Comparison of ENCODE assay signal across 7 mouse cellular contexts in the genomic region with DNA sequence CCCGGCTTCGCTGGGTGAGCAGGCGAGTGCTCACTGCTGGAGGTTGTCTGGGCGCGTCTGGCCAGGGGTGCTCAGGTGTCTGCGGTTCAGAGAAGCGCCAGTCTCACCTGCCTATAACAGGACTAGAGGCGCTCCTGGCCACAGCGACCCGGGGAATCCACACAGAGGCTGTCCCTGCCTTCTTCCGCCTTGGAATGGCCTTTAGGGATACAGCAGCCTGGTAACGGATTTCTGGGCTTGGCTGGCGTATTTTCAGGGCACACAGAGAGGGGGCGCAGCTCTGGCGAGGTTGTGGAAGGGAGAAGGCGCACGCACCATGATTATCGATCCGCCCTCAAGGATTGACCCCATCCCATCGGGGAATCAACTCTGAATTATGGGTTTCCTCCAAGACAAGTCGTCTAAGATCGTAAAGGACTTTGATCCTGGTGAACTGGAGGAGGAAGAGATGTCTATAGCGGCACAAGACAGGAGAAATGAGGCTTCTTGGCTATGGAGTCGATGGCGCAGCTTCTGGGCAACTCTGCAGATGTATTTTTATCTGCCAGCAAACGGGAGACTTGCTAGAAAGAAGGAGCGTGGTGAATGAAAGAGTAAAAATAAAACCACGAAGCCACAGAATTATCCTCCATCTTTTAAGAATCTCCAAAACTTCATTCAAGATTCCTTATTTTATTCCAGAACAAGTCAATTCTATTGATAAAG. TPM values are rescaled to one million over a fixed set of nuclear protein-coding genes. Genes with fewer than 3 reads are reported as not detected.
DNase-seq lines count a peak whose midpoint lies in the region; ATAC-seq and TF ChIP-seq lines count a peak whose summit lies in the region.

No protein-coding gene starts in this region.

- peaks cover 75% of the 10 kb centered on the region for H3K27me3 ChIP-seq in embryonic facial prominence, embryonic 10.5 days (replicated peaks; ENCODE audit: low read depth, poor library complexity, severe bottlenecking)
- peaks cover 74% of the 10 kb centered on the region for H3K27me3 ChIP-seq in intestine, embryonic 14.5 days (replicated peaks; ENCODE audit: control insufficient read depth, insufficient read depth, low read length)
- H3K27me3 ChIP-seq in lung, postnatal 0 days (replicated peaks; ENCODE audit: insufficient read depth, low read length), result peaks cover 27% of the 10 kb centered on the region
- H3K27me3 ChIP-seq in stomach, embryonic 14.5 days (ENCODE audit: control insufficient read depth, insufficient read depth, low read length), result peaks cover 28% of the 10 kb centered on the region

- peak overlapping the region; percentile 73 for H3K27ac ChIP-seq in left cerebral cortex, adult 2 months
- H3K27ac ChIP-seq in embryonic facial prominence, embryonic 10.5 days (replicated peaks), result no peak overlapping the region
- no peak overlapping the region for H3K27ac ChIP-seq in intestine, embryonic 14.5 days (ENCODE audit: low read depth)
- no peak overlapping the region for H3K27ac ChIP-seq in lung, postnatal 0 days (ENCODE audit: low read length)
- no peak overlapping the region for H3K27ac ChIP-seq in stomach, embryonic 14.5 days (ENCODE audit: low read length)

- intact Hi-C loops in left cerebral cortex, adult 2 months (cut with DNase I), result no loop called here
- intact Hi-C loops in left cerebral cortex, postnatal 4 days (cut with DNase I), result no loop called here

- ATAC-seq in intestine, embryonic 14.5 days (replicated peaks; ENCODE audit: low FRiP score, low TSS enrichment, low read depth), result no peak
- ATAC-seq in lung, postnatal 0 days, result no peak
- no peak for ATAC-seq in stomach, embryonic 14.5 days (ENCODE audit: insufficient number of reproducible peaks, insufficient read depth, low FRiP score, low read depth)

- no peaks in the 10 kb centered on the region for H3K36me3 ChIP-seq in embryonic facial prominence, embryonic 10.5 days (replicated peaks)
- no peaks in the 10 kb centered on the region for H3K36me3 ChIP-seq in intestine, embryonic 14.5 days (ENCODE audit: control insufficient read depth, insufficient read depth, low read length)
- no peaks in the 10 kb centered on the region for H3K36me3 ChIP-seq in lung, postnatal 0 days (ENCODE audit: insufficient read depth, low read length)
- H3K36me3 ChIP-seq in stomach, embryonic 14.5 days (ENCODE audit: control insufficient read depth, insufficient read depth, low read length), result no peaks in the 10 kb centered on the region

- H3K4me2 ChIP-seq in intestine, embryonic 14.5 days (ENCODE audit: low read length), result peak overlapping the region; percentile 99
- peak overlapping the region; percentile 96 for H3K4me2 ChIP-seq in lung, postnatal 0 days (replicated peaks; ENCODE audit: low read depth, low read length)
- peak overlapping the region; percentile 93 for H3K4me2 ChIP-seq in stomach, embryonic 14.5 days (replicated peaks; ENCODE audit: low read depth, low read length)

- 7% methylated on average over 28 of the region's 28 CpGs for WGBS in embryonic facial prominence, embryonic 10.5 days
- 8% methylated on average over 28 of the region's 28 CpGs for WGBS in intestine, embryonic 14.5 days
- WGBS in lung, postnatal 0 days, result 9% methylated on average over 28 of the region's 28 CpGs
- WGBS in stomach, embryonic 14.5 days, result 11% methylated on average over 28 of the region's 28 CpGs

- DNase-seq in left cerebral cortex, adult 2 months (ENCODE audit: extremely low spot score in 1 of 2, low spot score in 2 of 2), result peak; percentile 21 to 45
- no peak for DNase-seq in left cerebral cortex, postnatal 4 days
- DNase-seq in embryonic facial prominence, embryonic 10.5 days (ENCODE audit: low spot score), result peak; percentile 60
- peak; percentile 63 for DNase-seq in intestine, embryonic 14.5 days (ENCODE audit: low spot score)
- peak; percentile 7 for DNase-seq in lung, postnatal 0 days (ENCODE audit: low spot score)
- DNase-seq in urinary bladder, postnatal 4 days (ENCODE audit: low spot score in 2 of 2), result no peak

- H3K9me3 ChIP-seq in embryonic facial prominence, embryonic 10.5 days, result no peaks in the 10 kb centered on the region
- no peaks in the 10 kb centered on the region for H3K9me3 ChIP-seq in intestine, embryonic 14.5 days (ENCODE audit: control insufficient read depth, low read length)
- H3K9me3 ChIP-seq in lung, postnatal 0 days (ENCODE audit: low read length), result no peaks in the 10 kb centered on the region
- H3K9me3 ChIP-seq in stomach, embryonic 14.5 days (ENCODE audit: control insufficient read depth, low read depth, low read length), result no peaks in the 10 kb centered on the region

- TF ChIP-seq EP300 in lung, postnatal 0 days (IDR thresholded peaks at IDR 0.05), result no peak

- peaks cover 38% of the 10 kb centered on the region for H3K4me1 ChIP-seq in embryonic facial prominence, embryonic 10.5 days
- H3K4me1 ChIP-seq in intestine, embryonic 14.5 days (replicated peaks; ENCODE audit: control insufficient read depth, insufficient read depth, low read length), result peaks cover 19% of the 10 kb centered on the region; the same call in 1 of the 2 replicates
- peaks cover 5% of the 10 kb centered on the region; the same call in 1 of the 2 replicates for H3K4me1 ChIP-seq in lung, postnatal 0 days (ENCODE audit: insufficient read depth, low read depth, low read length)
- peaks cover 15% of the 10 kb centered on the region; the same call in 1 of the 2 replicates for H3K4me1 ChIP-seq in stomach, embryonic 14.5 days (ENCODE audit: control insufficient read depth, insufficient read depth, low read length)

- TF ChIP-seq CTCF in left cerebral cortex, adult 2 months (IDR thresholded peaks at IDR 0.05), result peak; percentile 43
- TF ChIP-seq CTCF in lung, postnatal 0 days (IDR thresholded peaks at IDR 0.05), result peak; percentile 43

- H3K9ac ChIP-seq in intestine, embryonic 14.5 days (ENCODE audit: low read length), result no peak overlapping the region
- H3K9ac ChIP-seq in lung, postnatal 0 days (replicated peaks; ENCODE audit: low read depth), result 0 out of 2 replicates have a peak overlapping the region, but pooled peaks have one; percentile 8
- no peak overlapping the region for H3K9ac ChIP-seq in stomach, embryonic 14.5 days (replicated peaks; ENCODE audit: low read depth, low read length)

- peak overlapping the region; percentile 35 for H3K4me3 ChIP-seq in left cerebral cortex, adult 2 months
- peak overlapping the region; percentile 62 for H3K4me3 ChIP-seq in embryonic facial prominence, embryonic 10.5 days
- peak overlapping the region; percentile 22 for H3K4me3 ChIP-seq in intestine, embryonic 14.5 days (ENCODE audit: low read depth, low read length)
- peak overlapping the region; percentile 16 for H3K4me3 ChIP-seq in lung, postnatal 0 days (ENCODE audit: low read depth, low read length)
- peak overlapping the region; percentile 50 for H3K4me3 ChIP-seq in stomach, embryonic 14.5 days (ENCODE audit: low read depth, low read length)

RNA-seq across cellular contexts. Expression of gene Ovol2, which starts 1.3 kb away (rescaled TPM):
- 10 to 100 TPM; 10.5 to 11.6 TPM for total RNA-seq in left cerebral cortex, adult 2 months (2021)
- under 1 TPM; 0.64 to 0.77 TPM for total RNA-seq in left cerebral cortex, postnatal 4 days (2021)
- 0.71 and 1.0 TPM in 2 replicates for polyA plus RNA-seq in embryonic facial prominence, embryonic 10.5 days (2016; fragmentation: Nextera tagmentation; extraction: Ambion mirVana)
- 0.93 and 0.95 TPM in 2 replicates for polyA plus RNA-seq in intestine, embryonic 14.5 days (2014; fragmentation: Nextera tagmentation; extraction: Ambion mirVana)
- polyA plus RNA-seq in lung, postnatal 0 days (2015; fragmentation: Nextera tagmentation; extraction: Ambion mirVana), result 3.9 and 4.0 TPM in 2 replicates
- polyA plus RNA-seq in stomach, embryonic 14.5 days (2014; fragmentation: Nextera tagmentation; extraction: Ambion mirVana), result 3.7 and 4.0 TPM in 2 replicates

RNA-seq across cellular contexts. Expression of gene Kat14, which starts 35.5 kb away (rescaled TPM):
- 10 to 100 TPM; 38.8 to 40.2 TPM for total RNA-seq in left cerebral cortex, adult 2 months (2021)
- total RNA-seq in left cerebral cortex, postnatal 4 days (2021), result 10 to 100 TPM; 21.2 to 24.1 TPM
- 63.6 and 65.7 TPM in 2 replicates for polyA plus RNA-seq in embryonic facial prominence, embryonic 10.5 days (2016; fragmentation: Nextera tagmentation; extraction: Ambion mirVana)
- polyA plus RNA-seq in intestine, embryonic 14.5 days (2014; fragmentation: Nextera tagmentation; extraction: Ambion mirVana), result 43.8 and 43.9 TPM in 2 replicates
- polyA plus RNA-seq in lung, postnatal 0 days (2015; fragmentation: Nextera tagmentation; extraction: Ambion mirVana), result 19.1 and 21.9 TPM in 2 replicates
- 31.2 and 37.0 TPM in 2 replicates for polyA plus RNA-seq in stomach, embryonic 14.5 days (2014; fragmentation: Nextera tagmentation; extraction: Ambion mirVana)

RNA-seq across cellular contexts. Expression of gene Pet117, which starts 35.5 kb away (rescaled TPM):
- 10 to 100 TPM in 1 of 2 experiments, 1 to 10 TPM in 1; 5.4 to 11.0 TPM for total RNA-seq in left cerebral cortex, adult 2 months (2021)
- total RNA-seq in left cerebral cortex, postnatal 4 days (2021), result 1 to 10 TPM; 4.4 to 5.9 TPM
- polyA plus RNA-seq in embryonic facial prominence, embryonic 10.5 days (2016; fragmentation: Nextera tagmentation; extraction: Ambion mirVana), result 0.52 TPM in 1 of 2 replicates, not detected in the other
- 2.2 TPM in 2 replicates for polyA plus RNA-seq in intestine, embryonic 14.5 days (2014; fragmentation: Nextera tagmentation; extraction: Ambion mirVana)
- polyA plus RNA-seq in lung, postnatal 0 days (2015; fragmentation: Nextera tagmentation; extraction: Ambion mirVana), result 1.6 and 2.5 TPM in 2 replicates
- 0.93 and 4.0 TPM in 2 replicates for polyA plus RNA-seq in stomach, embryonic 14.5 days (2014; fragmentation: Nextera tagmentation; extraction: Ambion mirVana)

Comparison
In these comparisons a context has a peak if more than half of its experiments do, and no peak if none do; other contexts are left out.
1. DNase-seq: peak in left cerebral cortex, adult 2 months (2 of 2), embryonic facial prominence, embryonic 10.5 days (single experiment), intestine, embryonic 14.5 days (single experiment) and lung, postnatal 0 days (single experiment); none in left cerebral cortex, postnatal 4 days (single experiment) and urinary bladder, postnatal 4 days (0 of 2).
2. Peak in every context shown above with its lines, with median percentiles within 50 percentile points of each other: H3K4me3 ChIP-seq and H3K4me2 ChIP-seq.